Mouse (Mus musculus) right cerebral cortex, adult 2 months (tissue): ENCODE results near the gene Kalrn.
"Not testable (repeated sequence)": the region's sequence is repeated elsewhere in the genome, so short reads cannot be mapped to it uniquely, and the experiment has no call there.

Experiments
- DNase-seq, 2 experiments: peaks; one replicate each; pipeline ENCODE4 v3.0.0; 2021 to 2022; ENCODE audit warnings: low spot score in 2 of 2

Kalrn gene

DNA sequence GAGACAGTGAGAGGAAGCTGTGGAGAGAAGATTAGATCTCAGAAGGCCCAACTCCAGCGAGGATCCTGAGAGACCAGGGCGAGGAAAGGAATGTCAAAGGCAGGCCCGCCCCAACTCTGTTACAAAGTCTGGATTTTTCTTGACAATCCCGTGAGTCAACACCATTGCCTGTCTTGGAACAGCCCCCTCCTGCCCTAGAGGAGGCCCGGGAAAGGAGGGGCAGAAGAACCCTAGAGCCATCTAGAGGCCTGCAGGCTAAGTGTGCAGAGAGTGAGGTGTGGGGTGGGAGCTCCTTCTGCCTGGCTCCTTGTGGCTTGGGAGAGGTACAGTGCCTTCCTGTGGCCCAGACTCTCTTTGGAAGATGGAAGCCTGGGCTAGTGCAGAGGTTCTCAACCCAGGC is 460.8 kb downstream of the Kalrn start:
- DNase-seq = no peak

DNA sequence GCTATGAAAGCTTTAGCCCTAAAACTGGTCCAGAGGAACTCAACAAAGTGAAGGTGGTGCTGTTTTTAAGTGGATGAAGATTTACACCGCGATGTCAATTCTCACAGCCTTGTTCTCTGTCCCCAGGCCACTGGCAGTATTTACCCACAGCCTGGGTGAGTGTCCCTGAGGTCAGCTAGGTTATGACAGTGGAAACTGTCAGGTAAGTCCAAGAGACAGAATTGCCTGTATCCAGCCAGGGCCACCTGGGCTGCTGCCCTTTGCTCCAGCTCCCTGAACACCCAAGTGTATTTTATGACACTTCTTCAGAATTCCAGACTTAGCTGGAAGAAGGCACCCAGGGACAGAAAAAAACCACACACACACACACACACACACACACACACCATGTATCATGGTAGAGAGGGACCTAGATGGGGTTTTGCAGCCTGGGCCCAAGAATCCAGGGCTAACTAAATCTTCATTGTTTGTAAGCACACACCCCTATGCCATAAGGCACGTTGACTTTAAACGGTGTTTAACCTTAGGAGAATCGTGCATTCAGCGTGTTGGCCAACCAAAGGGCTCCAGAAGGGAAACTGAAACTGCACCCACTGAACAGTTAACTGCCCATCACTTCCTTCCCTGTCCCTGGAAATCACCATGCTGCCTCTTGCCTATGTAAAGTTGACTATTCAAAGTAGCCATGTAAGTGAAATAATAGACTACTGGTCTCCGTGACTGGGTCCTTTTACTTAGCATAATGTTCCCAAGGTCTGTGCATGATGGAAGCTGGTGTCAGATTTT is 462.3 kb downstream of the Kalrn start:
- DNase-seq = no peak

DNA sequence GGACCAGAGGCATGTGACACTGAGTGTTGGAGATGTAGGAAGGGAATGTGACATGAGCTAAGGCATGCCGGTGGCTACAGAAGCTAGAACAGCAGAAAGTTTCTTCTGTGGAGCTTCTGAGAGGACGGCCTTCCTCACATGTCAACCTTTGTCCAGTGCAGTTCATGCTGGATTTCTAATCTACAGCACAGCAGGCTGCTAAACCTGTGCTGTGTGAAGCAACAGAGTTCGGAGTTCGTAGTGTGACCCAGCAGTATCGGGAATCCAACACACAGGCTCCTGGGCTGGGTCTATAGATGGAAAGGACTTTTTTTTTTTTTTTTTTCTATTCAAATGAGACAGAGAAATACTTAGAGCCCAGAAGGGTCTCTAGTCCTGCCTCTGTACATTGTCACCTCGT is 468.9 kb downstream of the Kalrn start:
- DNase-seq = no peak

DNA sequence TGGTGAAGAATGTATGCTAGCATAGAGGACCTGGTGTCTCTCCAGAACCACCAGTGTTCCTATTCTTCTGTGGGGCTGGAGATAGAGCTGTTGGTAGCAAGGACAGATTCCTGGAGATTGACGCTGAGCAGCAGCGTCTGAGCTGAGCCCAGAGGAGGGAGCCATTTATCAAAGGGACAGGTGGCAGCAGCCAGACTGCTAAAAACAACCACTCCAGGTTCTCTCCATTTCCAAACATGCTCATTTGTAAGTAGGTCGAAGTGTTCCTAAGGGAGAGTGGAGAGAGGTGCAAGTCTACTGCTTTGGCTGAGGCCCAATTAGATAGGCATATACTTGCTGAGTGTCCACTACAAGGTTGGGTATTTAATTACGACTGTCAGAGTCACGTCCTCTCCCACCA is 470.6 kb downstream of the Kalrn start:
- no peak for DNase-seq

DNA sequence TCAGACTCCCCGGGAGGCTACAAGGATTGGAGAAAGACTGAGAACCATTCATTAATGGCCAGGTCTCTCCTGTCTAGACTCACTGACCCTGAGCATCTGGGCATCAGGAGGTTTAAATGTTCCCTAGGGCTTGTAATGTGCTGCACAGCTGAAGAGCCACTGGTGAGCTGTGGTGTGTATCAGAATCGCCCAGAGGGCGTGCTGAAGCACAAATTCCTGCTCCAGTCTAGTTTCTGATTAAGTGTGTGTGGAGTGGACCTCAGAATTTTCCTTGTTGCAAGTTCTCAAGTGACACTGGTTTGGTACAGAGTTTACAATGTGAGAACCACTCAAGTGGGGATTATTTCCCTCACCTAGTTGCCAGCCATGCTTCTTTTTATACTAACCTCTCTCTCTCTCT is 473.5 kb downstream of the Kalrn start:
- DNase-seq = no peak

DNA sequence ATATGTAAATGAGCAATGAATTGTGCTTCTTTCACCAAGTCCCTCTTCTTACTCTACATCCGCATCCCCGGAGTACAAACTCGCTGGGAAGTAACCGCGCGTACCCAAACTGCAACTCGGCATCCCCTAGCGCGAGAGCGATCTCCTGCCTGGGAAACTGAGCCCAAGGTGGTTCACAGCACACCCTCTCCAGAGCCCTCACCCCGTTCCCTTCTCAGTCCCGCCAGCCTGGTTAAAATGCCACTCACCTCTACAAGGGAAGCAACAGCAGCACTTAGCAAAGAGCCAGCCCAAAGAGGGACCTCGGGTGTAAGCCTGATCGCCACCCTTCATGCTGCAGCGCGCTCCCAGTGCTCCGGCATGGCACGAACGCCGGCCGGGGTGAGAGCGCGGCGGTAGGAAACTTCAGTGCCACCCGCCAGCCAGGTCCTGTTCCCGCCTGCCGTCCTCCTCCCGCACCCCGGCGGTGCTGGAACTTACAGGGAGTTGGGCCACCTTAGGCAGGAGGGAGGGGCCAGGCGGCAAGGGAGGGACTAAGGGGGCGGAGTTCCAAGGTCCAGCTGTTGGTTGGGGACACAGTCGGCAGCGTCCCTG is 477.7 kb downstream of the Kalrn start:
- no peak for DNase-seq

DNA sequence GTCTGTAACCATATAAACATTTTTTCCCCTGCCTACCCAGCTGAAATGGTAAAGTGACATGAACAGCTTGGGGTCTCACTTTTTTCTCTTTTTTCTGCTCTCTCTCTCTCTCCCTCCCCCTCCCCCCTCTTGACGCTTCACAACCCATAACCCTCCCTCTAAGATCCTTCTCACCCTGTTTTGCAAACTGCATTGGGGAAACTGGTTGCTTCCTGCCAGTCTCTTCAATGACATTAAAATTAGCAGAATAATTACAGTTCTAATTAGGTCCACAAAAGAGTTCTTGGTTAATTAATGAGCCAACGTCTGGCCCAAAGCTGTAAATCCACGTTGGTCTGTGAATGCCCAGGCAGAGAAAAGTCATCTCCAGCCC is 478.3 kb downstream of the Kalrn start:
- no peak for DNase-seq

DNA sequence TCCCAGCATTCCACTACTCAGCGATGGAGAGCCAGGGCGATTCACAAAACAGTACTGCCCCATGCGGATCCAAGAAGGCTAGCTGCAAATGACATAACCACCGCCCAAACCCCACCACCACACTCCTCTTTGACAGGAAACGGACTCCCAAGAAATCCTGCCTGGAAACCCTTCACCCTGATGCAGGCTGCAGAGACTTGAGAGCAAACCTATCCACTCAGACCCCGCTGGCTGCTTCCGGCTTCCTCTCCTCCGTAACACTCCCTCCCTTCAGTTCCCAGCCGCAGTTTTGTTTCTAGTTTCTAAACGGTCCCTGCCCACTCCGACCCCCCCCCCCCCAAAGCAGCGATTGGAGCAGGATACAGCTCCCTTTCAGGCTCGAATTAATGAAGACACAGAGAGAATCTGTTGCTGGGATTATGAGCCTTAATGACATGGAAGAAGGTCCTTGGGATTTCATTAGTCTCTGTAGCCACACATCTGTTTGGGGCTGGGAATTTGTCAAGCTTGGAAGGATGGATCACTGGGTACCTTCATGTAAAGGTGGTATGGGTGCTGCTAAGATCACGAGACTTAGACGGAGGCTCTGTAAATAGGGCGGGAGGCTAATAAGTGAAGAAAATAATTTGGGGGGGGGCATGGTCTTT is 478.8 kb downstream of the Kalrn start:
- peak; percentile 58 to 61 for DNase-seq

DNA sequence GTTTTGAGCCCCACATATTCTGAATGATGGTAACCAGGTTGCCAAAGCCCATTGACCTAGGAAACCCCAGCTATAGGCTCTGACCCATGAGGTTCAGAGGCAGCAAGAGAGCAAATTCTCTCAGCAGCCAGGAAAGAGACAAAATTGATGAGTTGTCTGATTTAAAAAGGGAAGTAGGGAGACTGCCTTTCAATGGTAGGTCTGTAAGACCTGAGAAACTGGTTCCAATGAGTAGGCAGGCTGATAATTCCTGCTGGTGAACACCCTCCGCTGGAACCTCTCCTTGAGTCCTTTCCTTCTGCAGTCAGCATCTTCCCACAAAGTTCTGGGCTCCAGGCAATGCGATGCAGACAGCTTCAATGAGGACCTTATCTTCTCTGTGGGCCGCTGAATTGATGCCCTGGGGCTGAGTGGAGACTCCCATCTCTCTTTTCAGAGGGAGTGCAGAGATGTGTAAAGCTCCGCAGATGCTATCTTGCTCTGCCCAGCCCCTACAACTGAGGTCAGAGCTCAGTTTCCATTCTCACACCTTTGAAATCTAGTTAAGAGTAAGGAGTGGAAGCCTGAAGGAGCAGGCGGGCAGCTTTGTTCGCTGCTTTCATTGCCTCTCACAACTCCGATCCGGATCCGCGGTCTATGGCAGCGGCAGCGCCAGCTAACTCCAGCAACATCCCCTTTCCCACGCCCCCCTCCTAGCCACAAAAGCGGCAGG is 479.4 kb downstream of the Kalrn start:
- no peak for DNase-seq

DNA sequence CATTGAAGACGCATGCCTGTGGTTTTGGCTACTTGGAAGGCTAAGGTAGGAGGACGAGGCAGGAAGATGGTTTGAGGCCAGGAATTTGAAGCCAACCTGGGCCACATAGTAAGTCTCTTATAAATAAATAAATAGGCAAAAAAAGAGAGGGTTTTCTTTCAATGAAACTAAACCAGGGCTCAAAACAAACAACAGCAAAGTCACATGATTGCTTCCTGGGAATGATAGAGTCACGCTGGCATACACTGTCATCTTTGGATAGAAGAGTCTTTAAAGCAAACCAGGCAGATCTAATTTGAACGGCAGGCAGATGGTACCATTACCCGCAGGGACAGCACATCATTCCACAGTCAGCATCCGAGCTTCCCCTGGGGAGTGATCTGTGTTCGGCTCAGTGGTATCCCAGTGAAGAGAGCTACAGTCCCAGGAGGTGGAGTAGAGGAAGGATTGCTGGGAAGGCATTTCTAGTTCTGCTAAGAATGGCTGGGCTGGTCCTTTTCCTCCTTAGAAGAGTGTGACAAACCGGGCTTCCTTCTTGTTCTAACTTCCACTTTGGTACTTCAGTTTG is 483.7 kb downstream of the Kalrn start:
- DNase-seq = no peak

DNA sequence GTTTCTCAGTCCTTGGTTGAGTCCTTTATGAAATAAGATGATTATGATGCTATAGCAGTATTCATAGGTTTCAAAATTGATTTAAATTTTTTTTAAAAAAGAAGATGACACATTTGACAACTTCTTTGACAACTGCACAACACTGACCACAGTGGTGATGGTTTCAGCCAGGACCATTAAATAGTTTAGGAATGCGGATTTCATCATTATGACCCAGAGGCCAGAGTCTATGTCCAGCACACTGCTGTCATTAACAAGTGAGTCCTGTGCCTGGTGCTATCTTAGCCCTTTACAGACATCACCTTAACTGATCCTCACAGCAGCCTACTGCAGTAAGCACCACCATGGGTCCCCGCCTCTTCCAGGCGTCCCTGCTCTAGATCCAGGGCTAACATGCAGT is 484.3 kb downstream of the Kalrn start:
- DNase-seq = no peak

DNA sequence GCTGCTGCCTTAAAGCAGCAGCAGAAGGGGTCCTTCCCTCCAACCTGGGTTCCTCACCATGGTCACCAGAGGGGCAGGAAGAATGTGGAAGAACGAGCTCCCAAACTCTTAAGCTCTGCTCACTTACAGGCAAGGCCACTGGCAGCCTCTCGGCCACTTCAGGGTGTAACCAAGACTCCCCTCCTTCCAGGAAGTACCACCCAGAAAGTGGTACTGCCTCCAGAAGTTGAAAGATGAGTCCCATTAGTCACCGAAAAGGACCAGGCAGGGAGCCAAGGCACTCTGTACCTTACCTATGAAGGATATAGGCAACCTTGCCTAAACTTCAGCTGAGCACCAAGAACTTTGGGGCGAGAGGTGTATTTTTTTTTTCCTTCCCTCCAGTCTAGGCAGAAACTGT is 485.0 kb downstream of the Kalrn start:
- no peak for DNase-seq

DNA sequence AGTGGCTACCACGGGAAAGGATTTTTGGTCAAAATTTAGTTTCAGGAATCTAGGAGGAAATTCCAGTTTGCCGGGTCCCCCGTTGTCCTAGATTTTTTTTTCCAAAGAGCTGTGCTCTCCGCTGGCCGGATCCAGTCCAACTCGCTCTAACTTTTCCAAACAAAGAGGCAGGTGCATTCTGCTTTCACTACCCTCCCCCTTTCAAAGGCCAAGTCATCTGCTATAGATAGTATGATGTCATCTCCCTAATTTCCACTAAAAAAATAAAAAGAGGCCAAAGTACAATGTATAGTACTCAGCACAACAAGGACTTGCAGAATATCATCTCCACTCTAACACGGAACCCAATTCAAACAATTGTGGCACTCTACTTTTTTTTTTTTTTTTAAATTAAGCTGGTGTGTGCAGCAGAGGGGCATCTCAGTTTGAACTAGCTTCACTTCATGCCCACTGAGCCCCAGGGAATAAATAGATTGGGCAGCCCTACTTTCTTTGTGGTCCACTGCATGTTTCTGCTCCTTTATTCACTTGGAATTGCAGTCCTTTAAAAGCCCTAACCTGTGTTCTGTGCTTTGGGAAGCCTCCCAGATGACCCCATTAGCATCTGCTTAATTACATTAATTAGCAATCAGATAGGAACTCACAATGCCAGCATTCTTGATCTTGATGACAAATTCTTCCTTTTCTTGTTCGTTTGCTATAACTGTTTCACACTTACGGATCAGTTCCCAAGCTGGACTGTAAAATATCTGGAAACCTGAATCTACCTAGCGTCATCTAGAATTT is 489.0 kb downstream of the Kalrn start:
- DNase-seq = no peak

DNA sequence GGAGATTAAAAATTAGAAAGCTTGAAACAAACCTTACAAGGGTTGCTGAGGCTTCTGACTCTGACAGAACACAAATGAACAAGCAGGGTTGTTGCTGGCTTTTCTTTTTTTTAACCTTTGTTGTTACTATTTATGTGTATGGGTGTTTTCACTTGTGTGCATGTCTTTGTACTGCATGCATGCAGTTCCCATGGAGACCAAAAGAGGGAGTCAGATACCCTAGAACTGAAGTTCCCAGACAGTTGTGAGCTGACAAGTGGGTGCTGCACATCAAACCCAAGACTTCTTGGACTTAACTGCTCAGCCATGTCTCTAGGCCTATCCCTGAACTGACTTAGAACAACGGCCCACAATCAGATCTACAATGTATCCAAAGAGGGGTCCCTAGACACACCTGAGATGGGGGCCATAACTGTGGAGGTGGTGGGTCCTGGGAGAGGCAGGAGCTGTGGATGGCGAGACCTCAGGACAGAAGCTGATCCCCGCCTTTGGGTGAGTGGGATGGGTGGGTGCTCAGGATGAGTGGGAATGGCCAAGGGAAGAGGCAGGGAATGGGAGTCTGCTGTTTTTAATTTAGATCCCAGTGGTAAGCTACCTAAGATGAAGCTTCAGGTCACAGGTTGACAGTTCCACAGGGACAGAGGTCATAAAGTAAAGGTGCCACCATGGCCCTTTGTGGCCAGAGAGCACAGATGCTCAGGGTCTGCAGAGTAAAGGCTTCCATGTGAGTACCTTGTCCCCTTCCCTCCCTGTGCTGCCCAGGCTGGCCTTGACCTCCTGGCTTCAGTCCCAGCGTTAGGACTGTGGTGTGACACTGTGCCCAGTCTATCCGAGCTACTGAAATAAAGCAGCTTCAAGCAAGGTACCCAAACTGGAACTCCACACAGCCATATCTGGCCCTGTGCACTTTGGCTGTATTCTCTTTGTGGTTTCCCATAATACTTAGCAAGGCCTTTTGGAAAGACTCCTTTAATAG is 490.6 kb downstream of the Kalrn start:
- no peak for DNase-seq

DNA sequence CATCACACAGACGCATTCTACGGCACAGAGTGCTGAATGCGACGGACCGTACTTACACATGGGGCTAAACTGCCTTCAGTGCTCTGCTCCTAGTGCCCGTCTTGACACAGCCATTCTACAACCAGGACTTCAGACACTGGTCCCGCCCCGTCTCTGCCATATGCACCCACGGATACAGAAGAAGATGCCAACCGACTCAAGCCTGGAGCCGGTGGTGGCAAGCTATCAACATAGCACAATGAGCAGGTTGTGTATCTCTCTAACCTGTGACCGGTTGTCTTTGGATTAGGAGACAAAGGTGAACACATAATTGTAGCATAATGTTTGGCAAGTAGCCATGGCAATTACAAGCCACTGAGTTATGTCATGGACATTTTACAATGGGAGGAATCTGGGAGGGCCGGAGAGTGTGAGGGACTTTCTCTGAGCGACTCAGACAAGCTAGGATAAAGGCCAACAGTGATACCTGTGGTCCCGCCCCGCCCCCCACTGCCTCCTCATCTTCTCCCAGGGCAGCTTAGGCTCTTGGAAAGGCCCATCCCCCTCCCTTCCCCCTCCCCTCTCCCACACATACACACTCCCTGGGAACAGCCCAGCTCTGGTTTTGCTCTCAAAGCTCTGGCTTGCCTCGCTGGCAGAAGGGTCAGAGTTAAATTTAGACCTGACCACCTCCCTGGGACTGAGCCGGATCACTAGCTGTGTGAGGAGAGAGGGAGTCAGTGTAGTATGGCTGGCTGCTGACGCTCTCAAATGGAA is 491.5 kb downstream of the Kalrn start:
- no peak for DNase-seq

DNA sequence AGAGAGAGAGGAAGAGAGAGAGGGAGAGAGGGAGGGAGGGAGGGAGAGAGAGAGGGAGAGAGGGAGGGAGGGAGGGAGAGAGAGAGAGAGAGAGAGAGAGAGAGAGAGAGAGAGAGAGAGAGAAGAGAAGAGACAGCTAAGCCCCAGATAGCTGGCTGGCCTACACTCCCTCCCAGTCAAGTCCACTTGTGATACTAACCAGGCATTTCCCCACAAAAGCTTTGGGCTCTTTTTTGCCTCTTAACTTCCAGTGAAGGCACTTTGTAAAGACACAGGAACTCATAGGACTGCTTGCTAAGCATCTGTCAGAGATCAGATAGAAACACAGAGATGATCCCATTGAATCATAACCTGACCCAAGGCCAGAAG is 492.0 kb downstream of the Kalrn start:
- DNase-seq = not testable (repeated sequence)

DNA sequence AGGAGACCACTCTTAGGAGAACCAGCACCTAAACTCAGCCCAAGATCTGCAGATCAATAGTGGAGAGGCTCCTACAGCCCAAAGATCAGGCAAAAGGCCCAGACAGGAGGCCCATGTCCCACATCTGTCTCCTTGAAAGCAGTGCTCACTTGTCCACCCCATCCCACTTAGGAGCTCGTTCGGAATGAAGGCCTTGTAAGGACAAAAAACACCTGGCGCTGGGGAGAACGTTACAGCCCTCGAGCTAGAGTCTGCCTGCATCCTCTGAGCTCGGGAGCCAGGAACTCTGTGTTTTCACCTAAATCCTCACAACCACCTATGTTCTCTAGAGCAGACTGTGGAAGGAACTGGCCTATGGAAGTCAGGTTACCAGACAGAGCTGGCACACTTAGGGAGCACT is 492.5 kb downstream of the Kalrn start:
- no peak for DNase-seq

DNA sequence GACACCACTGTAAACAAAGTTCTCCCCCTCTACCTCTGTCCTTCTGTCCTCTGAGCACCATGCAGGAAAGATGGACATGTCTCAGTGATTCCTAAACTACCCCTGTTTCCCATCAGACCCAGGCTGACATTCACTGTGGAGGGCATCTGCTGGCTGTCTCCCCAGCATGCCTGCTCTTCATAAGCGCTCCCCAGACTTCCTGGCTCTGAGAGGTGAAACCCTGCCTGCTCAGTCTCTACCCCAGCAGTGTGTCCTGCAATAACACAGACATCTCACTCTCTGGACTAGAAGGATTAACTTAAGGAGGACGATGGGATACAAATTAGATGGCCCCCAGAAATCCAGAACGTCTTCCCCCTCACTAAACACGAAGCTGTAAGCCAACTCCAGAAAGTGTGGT is 493.8 kb downstream of the Kalrn start:
- DNase-seq = no peak

DNA sequence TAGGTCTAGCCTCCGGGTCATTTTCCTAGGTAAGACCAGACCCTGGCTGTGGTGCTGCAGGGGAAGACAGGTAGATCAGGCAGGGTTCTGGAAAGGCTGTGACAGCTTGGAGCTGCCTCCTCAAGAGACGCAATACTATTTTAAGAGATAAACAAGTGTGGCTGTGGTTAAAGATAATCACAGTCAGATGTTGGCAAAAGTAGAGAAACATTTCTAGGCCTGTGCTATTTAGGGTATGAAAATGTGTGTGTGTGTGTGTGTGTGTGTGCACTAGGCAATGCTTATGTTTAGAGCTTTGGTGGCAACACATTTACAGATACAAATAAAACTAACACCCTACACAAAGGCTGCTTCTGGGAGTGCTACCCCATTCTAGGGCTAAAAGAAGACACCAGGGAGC is 494.6 kb downstream of the Kalrn start:
- DNase-seq = peak; percentile 59 to 60

DNA sequence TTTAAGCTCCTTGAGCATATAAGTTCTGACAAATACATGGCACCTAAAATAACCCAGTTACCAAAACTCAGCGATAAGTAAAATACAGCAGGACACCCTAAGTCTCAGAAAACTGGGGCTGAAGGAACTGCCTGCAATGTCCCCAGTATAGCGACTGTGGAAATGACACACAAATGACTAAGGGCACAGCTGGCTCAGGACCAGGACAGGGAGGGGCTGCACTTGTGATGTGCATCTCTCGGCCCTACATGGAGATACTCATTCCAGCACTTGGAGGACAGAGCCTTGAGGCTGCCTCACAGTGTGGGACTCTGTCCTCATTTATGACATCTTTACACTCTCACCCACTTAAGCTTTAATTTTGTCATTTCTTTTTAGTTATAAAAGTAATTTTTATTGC is 497.2 kb downstream of the Kalrn start:
- DNase-seq = peak in 1 of 2 experiments; percentile 22
